Mouse (Mus musculus) ovary, adult 10 weeks (tissue): ENCODE measurements around the gene Cyb5r1. TPM values are rescaled to one million over a fixed set of nuclear protein-coding genes. Genes with fewer than 3 reads are reported as not detected.

Experiments used
- polyA plus RNA-seq: library from polyadenylated mRNA; stranded (reverse); fragments of 350-450 nt; fragmentation: Illumina TruSeq; extraction: RNeasy Lipid Tissue Mini Kit (QIAGEN cat#74804); gene quantifications from one replicate; pipeline ENCODE4 v1.2.3, GENCODE M21; 2014

Cyb5r1 gene
- polyA plus RNA-seq: 17.8 TPM

GRCm38 (mm10) chr1:134405509-134406413 is at the start of gene Cyb5r1:
Cyb5r1 (plus strand) TSS chr1:134405559.

GRCm38 (mm10) chr1:134361857-134362212 is 43.5 kb upstream of the Cyb5r1 start, which contains the start of gene Tmem183a:
Tmem183a (minus strand) TSS chr1:134361979.

GRCm38 (mm10) chr1:134385666-134386065 is 19.7 kb upstream of the Cyb5r1 start, which contains the start of gene 4933406M09Rik:
4933406M09Rik (plus strand) TSS chr1:134385940.

GRCm38 (mm10) chr1:134415168-134415831 is 9.9 kb downstream of the Cyb5r1 start, which contains the start of gene Adipor1:
Adipor1 (plus strand) TSS chr1:134415378.

GRCm38 (mm10) chr1:134454904-134455824 is 49.8 kb downstream of the Cyb5r1 start, which contains the start of gene Klhl12:
Klhl12 (plus strand) TSS chr1:134455531.

Other genes starting within 250 kb of the Cyb5r1 start
- gene Chil1, start 223.4 kb upstream of the Cyb5r1 start, polyA plus RNA-seq: not detected
- gene Mybph, start 212.1 kb upstream of the Cyb5r1 start, polyA plus RNA-seq: not detected
- 5.0 TPM for gene Adora1, start 170.1 kb upstream of the Cyb5r1 start, polyA plus RNA-seq
- gene Myog, start 115.6 kb upstream of the Cyb5r1 start, polyA plus RNA-seq: not detected
- gene Ppfia4, start 72.6 kb upstream of the Cyb5r1 start, polyA plus RNA-seq: 0.14 TPM
- 46.8 TPM for gene Tmem183a, start 43.6 kb upstream of the Cyb5r1 start, polyA plus RNA-seq
- gene 4933406M09Rik, start 19.6 kb upstream of the Cyb5r1 start, polyA plus RNA-seq: not detected
- gene Adipor1, start 9.8 kb downstream of the Cyb5r1 start, polyA plus RNA-seq: 50.0 TPM
- 34.8 TPM for gene Klhl12, start 50.0 kb downstream of the Cyb5r1 start, polyA plus RNA-seq
- gene Rabif, start 89.1 kb downstream of the Cyb5r1 start, polyA plus RNA-seq: 49.5 TPM
- gene Mgat4e, start 144.1 kb downstream of the Cyb5r1 start, polyA plus RNA-seq: not detected
- gene Kdm5b, start 154.6 kb downstream of the Cyb5r1 start, polyA plus RNA-seq: 41.7 TPM
- 0.23 TPM for gene Syt2, start 241.1 kb downstream of the Cyb5r1 start, polyA plus RNA-seq